Mouse (Mus musculus) left cerebral cortex, adult 9 months (tissue): ENCODE data around the gene St6gal1.

Experiments used
- DNase-seq, 2 experiments: peaks; one replicate each; pipeline ENCODE4 v3.0.0; 2022; ENCODE audit warnings: low spot score in 2 of 2

The St6gal1 gene

DNA sequence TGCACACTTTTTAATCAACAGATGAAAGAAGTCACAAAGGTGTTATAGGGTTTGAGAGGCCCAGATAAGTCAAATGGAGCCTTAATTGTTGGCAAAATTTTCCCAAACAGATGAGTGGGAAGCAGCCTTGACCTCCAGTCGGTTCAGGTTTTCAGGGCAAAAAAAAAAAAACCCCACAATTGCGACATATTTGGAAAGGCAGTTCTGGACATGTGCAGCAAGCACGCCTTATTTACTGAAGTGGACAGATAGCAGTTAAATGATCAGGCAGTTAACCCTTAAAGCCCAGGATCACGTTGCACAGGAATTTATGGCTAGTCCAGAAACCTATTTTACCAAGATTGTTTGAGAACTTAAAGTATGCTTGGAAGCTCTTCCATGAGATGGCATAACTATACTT, 112.8 kb downstream of the St6gal1 start:
- DNase-seq = no peak

DNA sequence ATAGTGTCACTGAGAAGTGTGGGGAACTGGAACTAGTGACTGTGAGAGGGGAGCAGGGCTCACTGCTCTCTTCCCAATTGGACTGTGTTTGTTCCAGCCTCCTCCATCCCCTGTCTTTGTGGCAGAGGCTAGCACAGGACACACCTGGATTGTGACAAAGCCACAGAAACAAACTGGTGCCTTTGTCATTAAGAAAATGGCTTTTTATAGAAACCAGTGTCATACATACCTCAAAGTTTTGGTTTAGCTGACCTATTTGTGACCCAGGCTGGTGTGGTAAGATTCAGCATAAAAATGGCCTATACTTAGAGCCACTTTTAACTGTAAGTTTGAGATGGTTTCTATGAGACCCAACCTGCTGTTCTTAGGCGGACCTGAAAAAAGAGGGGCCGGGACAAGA, 116.7 kb downstream of the St6gal1 start:
- DNase-seq = no peak

DNA sequence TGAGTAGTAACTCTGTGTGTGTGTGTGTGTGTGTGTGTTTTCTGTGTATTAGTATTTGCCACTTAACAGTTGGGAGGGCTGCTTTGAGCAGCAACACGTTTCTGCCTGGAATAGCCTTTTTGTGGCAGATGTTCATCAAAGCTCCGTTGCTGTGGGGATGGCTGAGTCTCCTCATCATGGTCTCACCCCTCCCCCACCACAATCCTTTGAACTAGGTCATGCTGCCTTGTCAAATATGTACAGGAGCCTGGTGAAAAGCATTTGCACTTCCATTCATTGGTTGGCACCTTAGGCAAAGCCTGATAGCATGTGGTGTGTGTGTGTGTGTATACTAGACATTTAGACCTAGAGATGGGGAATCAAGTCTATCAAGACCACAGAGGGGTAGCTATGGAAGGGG, 126.3 kb downstream of the St6gal1 start:
- DNase-seq = no peak

- no peak for DNase-seq
Measured at GRCm38 (mm10) chr16:23361031-23361430, 136.5 kb downstream of the St6gal1 start.

GRCm38 (mm10) chr16:23361434-23361970, 137.0 kb downstream of the St6gal1 start:
- no peak for DNase-seq

GRCm38 (mm10) chr16:23364328-23364990, 139.9 kb downstream of the St6gal1 start:
- no peak for DNase-seq

GRCm38 (mm10) chr16:23369124-23369523, 144.6 kb downstream of the St6gal1 start:
- no peak for DNase-seq

- DNase-seq = no peak
Measured at GRCm38 (mm10) chr16:23370724-23371123, 146.2 kb downstream of the St6gal1 start.

DNA sequence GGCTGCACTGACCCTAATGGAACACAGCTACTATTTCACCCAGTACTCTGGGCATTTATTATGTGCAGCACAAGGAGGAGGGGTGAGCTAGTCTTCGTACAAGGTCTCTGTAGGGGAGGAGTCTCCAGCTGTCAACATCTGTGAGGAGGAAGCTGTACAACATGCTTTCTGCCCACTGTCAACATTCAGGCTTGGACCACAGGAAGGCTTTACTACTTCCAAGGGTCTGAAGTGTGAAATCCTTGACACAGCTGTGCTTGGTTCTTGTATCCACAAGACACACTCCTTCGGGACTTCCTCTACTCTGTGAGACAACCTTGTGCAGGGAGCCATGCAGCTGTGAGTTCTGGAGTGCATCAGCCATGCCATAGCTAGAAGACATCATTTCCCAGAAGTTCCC, 147.8 kb downstream of the St6gal1 start:
- no peak for DNase-seq

DNA sequence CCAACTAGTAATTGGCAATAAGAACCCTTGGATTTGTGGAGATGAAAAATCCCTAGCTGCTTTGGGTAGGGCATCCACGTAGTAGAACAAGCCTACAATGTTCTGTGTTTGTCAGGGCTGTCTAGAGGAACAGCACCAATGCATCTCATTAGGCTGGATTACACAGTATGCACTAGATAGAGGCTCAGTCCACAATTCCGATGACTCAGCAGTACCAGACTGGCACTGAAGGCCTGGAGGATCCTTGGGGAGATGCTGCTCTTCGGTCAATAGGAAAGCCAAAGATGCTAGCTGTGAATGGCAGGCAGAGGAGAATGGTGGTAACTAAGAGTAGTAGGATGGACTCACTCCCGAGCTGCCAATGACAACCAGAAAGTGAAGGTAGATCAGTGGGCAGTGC, 149.5 kb downstream of the St6gal1 start:
- no peak for DNase-seq

- DNase-seq = peak; percentile 40 to 48
Measured at GRCm38 (mm10) chr16:23374938-23375337, 150.4 kb downstream of the St6gal1 start.

- no peak for DNase-seq
Measured at GRCm38 (mm10) chr16:23376189-23376588, 151.6 kb downstream of the St6gal1 start.

DNA sequence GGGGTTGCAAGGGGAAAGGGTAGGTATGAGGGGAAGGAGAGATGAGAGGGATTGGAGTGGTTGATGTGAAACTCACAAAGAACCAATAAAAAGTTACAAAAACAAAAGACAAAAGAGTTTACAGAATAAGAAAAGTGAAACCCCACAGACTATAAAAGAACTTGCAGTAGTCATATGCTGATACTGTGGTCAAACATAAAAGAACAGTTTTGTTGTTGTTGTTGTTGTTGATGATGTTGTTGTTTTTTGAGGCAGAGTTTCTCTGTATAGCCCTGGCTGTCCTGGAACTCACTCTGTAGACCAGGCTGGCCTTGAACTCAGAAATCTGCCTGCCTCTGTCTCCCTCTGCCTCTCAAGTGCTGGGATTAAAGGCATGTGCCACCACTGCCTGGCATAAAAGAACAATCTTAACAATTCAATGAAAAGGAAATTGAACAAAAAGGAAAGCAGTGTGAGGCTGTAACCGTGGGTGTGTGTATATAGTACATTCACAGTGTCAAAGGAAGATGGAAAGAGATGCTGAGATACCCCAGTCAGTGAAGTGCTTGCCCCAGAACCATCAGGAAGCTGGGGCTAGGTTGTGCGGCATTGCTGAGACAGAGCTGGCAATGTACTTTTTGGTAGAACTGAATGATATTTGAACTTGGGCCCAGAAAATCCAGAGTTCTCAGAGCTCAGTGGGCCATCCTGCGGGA, 155.1 kb downstream of the St6gal1 start:
- no peak for DNase-seq

DNA sequence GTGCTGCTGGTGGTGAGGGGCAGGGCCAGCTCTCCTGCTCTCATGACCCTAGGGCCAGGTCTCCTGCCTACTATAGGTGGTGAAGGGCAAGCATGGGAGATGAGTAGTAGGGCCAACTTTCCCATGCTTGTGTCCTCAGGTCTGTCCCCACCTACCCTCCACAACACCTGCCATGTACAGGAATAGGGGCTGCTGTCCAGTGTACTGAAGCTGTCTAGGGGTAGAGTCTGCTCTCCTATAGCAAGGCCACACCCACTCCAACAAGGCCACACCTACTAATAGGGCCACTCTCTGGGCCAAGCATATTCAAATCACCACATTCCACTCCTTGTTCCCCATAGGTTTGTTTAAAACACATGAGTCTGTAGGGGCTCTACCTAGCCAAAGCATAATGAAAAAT, 159.8 kb downstream of the St6gal1 start:
- no peak for DNase-seq

- no peak for DNase-seq
Measured at GRCm38 (mm10) chr16:23397931-23398330, 173.4 kb downstream of the St6gal1 start.

- DNase-seq = no peak
Measured at GRCm38 (mm10) chr16:23401463-23401862, 176.9 kb downstream of the St6gal1 start.

GRCm38 (mm10) chr16:23401959-23402358, 177.4 kb downstream of the St6gal1 start:
- no peak for DNase-seq

DNA sequence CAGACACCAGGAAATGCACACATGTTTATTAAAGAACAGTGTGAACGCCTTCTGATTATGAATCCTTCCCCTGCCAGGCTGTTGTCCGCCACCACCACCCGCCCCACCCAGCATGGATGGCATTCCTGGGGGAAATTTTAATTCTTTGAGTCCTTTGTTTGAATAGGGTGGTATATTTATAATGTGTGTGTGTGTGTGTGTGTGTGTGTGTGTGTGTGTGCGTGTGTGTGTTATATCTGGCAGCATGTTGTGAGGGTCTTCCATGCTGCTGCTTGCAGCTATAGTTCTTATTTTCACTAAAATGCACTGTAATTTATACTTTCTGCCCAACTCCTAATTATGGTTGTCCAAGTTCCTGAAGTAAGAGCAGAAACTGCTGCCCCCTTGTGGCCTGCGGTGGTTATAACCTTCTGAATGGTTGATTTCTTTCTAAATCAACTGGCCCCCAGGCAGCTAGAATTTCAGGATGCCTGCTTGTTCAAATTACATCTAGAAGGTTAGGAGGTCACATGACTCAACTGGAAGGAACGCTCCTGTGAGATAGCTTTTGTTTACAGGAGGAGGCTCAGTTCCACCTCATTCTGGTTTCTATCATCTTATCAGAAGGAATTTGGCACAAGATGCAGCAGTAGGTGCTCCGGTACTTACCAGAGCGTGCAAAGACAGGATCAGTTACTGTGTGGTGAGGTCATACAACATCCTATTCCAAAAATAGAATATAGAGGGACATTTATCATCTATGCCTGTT, 178.6 kb downstream of the St6gal1 start:
- DNase-seq = peak; percentile 13 to 83
